Mouse (Mus musculus) right cerebral cortex, adult 18-20 months (tissue): ENCODE results near the gene Gm43064.
"Not testable (repeated sequence)": the region's sequence is repeated elsewhere in the genome, so short reads cannot be mapped to it uniquely, and the experiment has no call there.

Experiments used
- DNase-seq: peaks from one replicate; pipeline ENCODE4 v3.0.0; 2022; ENCODE audit warnings: mixed read lengths

The Gm43064 gene

GRCm38 (mm10) chr3:103801631-103802531 is 7.5 kb upstream of the Gm43064 start:
- DNase-seq, result peak; percentile 71

- DNase-seq, result no peak
Observed at GRCm38 (mm10) chr3:103802861-103803260, 6.5 kb upstream of the Gm43064 start.

DNA sequence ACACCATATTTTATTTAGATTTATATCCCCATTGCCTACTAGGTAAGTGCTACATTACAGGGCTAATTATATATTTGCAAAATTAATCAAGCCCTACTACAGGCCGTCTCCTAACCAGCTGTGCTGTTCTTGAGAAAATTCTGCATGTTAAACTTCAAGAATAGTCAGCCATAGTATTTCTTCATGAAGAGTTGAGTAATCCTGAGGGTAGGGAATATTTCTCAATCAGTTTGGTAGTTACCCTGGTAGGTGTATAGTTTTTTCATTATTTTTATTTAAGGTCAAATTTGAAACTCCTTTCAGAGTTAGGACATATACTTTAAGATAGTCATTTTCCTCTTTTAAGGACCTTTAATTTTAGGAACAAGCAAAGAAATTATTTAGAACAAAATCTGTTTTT is 3.7 kb upstream of the Gm43064 start:
- DNase-seq, result no peak

DNA sequence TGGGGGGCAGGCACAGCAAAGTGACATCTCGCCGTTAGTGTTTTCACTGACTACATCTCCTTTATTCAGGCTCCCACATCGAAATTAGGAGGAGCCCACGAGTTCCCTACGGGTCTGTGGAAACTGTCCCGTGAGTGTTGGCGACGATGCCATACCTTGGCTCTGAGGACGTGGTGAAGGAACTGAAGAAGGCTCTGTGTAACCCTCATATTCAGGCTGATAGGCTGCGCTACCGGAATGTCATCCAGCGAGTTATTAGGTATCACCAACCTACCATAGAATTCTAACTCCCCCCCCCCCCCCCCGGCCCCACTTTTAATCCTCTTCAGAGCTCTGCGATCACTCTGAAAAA is 402 bp downstream of the Gm43064 start:
- no peak for DNase-seq

DNA sequence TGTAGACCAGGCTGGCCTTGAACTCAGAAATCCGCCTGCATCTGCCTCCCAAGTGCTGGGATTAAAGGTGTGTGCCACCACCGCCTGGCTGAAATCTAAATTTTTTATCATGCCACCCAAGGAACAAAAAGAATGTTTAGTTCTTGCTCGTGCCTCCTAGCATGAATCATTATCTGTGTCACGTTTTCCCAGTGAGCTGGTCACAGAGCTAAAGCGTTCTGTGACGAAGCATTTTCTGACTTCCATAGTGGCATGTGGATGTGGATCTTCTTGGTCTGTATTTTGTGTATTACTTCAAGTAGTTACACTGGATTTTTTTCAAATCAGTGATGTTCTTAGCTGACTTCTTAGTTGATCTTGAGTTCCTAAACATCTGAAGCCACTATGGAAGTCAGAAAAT is 1.6 kb downstream of the Gm43064 start:
- no peak for DNase-seq

- no peak for DNase-seq
Observed at GRCm38 (mm10) chr3:103827548-103827947, 18.2 kb downstream of the Gm43064 start.

DNA sequence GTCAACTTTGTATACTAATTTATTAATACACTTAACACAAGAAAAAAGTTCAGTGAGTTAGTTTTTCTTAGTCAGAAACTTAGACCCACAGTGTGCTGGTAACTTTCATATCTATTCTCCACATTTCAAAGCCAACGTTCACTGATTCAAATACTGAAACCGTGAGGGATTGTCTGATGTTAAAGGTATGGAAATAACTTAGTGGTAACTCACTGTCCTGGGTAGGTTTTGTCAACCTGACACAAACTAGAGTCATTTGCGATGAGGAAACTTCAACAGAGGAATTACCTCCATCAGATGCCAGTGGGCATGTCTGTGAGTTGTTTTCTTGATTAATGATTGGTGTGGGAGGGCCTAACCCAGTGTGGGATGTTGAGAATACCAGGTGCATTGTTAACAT is 19.7 kb downstream of the Gm43064 start:
- DNase-seq, result no peak

GRCm38 (mm10) chr3:103830681-103831080 is 21.3 kb downstream of the Gm43064 start:
- DNase-seq, result not testable (repeated sequence)

DNA sequence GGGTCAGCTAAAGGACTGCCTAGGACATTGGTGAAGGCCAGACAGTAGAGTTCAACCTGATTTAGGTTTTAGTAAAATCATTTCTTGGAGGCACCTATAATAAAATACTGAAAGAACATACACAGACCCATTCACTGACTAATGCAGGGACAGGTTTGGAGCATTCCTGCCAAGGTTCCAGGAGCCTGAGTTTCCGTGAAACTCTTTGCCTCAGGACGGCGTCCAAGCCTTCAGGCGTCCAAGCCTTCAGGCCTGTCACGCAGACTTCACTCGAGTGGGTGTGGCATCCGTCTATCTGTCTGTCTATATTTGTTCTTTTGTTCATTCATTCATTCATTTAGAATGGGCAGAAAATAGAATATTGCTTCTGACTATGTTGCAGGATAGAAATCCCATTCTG is 21.8 kb downstream of the Gm43064 start:
- DNase-seq, result no peak

GRCm38 (mm10) chr3:103832426-103832825 is 23.1 kb downstream of the Gm43064 start, which contains the start of gene Bcl2l15:
Gene Bcl2l15 (plus strand): TSS chr3:103832601.
- DNase-seq, result no peak

DNA sequence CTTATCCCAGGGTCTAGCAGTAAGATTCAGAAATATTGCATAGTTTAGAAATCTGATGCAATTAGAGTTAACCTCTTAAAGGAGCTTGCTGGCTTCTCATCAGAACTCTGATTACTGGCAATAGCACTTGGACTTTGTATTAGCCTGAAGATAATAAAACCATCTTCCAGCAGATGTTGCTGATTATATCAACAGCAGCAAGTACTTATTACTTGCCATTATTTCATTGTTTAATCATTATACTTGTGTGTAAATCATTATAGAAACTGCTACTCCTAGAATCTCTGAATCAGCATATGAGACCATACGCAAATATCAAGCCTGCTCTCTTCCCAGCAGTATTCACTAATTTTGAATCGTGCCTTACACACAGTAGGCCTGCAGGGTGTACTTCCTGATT is 24.6 kb downstream of the Gm43064 start:
- DNase-seq, result no peak

GRCm38 (mm10) chr3:103835272-103835950 is 26.0 kb downstream of the Gm43064 start:
- no peak for DNase-seq

- no peak for DNase-seq
Observed at GRCm38 (mm10) chr3:103835951-103836310, 26.6 kb downstream of the Gm43064 start.

DNA sequence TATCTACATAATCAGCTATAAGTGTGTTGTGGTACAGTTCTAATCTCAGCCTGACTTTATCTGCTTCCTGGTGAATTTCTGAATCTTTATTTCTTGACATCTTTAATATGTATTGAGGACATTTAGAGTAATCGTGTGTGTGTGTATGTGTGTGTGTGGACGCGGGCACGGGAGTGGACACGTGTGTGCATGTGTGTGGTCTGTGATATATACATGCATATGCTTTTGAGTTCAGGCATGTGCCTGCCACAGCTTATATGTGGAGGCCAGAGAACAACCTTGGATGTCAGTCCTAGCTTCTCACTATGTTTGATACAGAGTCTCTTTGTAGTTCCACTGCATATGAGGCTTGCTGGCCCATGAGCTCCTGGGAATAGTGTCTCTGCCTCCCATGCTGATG is 27.1 kb downstream of the Gm43064 start:
- no peak for DNase-seq

DNA sequence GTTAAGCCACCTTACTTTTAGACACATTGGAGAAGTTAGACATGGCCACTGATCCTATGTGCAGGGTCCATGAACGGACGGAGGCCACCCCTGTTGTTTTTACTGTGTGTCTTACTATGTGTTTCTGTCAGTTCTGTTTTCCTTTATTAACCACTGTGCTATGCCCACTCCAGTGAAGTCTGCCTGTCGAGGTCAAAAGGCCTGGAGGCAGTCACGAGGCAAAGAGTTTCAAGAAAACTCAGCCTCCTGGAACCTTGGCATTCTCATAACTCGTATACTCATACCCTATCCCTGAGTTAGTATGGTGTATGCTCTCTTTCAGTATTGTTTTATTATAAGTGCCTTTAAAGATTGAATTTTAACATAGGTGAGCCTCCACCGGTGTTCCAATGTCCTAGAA is 30.3 kb downstream of the Gm43064 start:
- DNase-seq, result no peak

DNA sequence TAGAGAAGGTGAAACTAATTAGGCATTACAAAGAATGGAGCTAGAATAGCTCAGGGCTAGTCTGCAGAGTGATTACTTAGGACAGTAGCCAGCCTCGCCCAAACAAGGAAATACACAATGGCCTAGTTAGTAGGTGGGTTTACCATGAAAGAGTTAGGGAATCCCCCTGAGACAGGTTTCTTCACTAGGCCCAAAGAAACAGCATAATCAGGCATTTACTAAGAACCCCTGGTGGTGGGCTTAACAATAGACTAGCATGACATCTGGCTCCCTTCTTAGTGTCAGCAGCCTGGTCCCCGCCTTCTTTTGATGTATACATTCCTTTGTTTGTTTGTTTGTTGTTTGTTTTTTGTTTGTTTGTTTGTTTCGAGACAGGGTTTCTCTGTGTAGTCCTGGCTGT is 30.8 kb downstream of the Gm43064 start:
- not testable (repeated sequence) for DNase-seq

DNA sequence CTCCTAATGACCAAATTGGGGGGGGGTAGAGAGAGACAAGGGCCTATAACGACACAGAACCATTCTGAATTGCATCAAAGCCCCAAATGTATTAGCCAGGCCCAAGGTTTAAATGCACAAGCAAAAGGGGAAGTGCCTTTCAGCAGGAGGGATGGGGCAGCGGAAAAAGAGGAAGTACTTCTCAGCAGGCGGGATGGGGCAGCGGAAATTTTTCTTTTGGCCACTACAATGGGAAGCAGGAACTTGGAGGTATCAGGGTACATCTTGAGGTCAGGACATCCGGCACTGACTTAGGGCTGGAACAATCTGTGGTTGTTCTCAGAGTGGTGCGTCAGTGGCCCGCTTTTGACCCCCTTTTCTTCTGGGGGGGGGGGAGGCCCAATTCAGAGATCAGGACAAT is 31.6 kb downstream of the Gm43064 start:
- not testable (repeated sequence) for DNase-seq

DNA sequence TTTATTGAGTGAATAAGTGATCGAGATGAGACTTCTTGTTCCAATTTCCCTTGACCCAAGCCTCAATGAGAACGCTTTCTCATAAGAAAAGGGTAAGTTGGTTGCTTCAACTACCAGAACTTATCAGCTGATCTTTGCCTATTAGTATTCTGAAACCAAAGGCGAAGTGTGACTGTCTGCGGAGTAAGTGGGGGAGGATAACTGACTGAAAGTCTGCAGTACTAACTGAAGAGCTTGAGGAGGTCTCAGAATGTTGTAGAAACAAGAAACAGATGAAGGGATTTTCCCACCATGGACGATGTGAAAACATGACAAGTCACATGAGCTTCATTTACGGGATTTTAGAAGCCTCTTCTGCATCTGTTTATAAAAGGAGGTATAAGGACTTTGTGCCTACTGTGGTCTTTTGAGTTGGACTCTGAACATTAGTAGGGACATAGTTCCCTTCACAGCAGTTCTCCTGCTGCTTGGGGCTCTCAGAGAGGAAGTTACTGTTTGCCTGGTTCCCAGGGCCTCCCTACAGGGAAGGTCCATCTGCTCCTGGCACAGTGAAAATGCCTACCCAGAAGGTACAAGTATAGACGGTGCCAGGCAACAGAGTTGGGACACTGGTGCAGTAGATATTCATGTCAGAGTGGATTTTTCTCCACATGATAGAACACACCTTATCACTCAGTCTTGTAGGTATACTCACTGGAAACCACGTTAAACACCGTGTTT is 41.4 kb downstream of the Gm43064 start:
- DNase-seq, result no peak

DNA sequence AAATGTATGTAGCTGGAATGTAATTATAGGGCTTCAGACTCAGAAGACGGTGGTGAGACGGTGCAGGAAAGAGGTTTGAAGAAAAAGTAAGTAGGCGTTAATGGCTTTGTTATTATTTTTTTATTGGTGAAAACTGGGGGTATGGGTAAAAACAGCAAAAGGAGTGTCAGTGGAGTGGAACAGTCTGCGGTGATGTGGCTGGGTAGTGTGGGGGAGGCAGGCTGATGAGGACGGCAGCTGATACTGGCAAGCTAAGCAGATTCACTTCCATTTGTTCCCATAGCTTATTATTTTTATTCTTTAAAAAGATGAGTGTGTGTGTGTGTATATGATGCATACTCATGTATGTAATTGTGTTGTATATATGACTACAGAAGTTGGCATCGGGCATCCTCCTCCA is 42.1 kb downstream of the Gm43064 start:
- no peak for DNase-seq

DNA sequence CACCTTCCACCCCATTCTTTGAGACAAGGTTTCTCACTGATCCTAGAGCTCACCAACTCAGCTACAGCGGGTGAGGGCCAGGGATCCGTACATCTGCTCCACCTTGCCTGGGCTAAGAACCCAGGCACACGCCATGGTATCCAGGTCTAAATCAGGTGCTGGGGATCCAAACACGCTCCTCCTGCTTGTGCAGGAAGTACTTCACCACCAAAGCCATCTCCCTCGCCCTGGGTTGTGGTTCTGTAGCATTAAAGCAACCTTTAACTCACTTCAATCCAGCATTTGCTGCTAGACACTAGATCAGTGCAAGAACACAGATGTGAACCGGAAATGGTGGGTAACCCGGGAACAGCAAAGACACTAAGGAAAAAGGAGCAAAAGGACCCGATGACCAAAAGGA is 42.5 kb downstream of the Gm43064 start:
- no peak for DNase-seq

GRCm38 (mm10) chr3:103852565-103853299 is 43.4 kb downstream of the Gm43064 start:
- peak; percentile 18 for DNase-seq

DNA sequence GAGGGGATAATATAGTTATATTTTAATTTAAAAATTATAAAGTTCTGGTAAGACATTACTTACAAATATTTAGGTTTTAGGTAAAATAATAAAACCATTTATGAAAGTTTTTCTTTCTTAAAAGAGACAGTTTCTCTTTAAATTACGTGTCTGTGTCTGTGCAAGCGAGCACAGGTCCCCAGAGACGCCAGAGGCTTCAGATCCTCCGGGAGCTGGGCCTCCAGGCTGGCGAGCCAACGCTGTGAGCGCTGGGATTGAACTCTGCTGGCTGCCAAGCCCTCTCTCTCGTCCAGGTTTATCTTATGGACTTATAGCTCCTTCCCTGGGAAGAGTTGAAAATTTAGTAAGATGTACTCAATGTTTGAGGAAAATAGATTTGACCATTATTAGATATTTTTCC is 44.4 kb downstream of the Gm43064 start:
- DNase-seq, result no peak
